Comparison of ENCODE assay signal across 18 mouse cellular contexts in the genomic region with DNA sequence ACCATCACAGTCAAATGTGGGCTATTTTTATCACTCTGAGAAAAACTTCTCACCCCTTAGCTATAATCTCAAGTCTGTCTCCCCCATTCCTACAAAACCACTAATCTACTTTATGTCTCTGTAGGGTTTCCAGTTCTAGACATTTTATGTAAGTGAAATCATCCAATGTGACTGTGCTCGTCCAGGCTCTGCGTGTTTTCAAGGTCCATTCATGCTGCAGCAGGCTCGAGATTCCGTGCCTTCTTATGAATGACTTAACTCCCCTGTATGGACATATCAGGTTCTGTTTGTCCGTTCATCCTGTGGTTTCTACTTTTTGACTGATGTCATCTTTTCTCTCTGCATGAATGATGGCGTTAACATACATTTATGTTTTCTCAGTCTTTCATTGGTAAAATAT.
DNase-seq lines count a peak whose midpoint lies in the region; ATAC-seq and TF ChIP-seq lines count a peak whose summit lies in the region.
"Had no signal": no experiment of that assay in that cellular context is flagged by ENCODE, and none has a peak within 500 bp of the region (broad histone marks: within the 10 kb centered on the region; RNA-seq: fewer than 3 reads in every experiment).

No protein-coding gene starts in this region.

- 61% methylated on average over 6 of the region's 6 CpGs for WGBS in heart, embryonic 12.5 days

- POLR2A ChIA-PET in Patski (lab: Charles Lee), result no interaction called here

- no peak for DNase-seq in heart, adult 9 months (ENCODE audit: low spot score in 2 of 2)
- DNase-seq in NIH3T3 (ENCODE audit: low read depth) (peak; percentile 77), Patski (ENCODE audit: low read depth, low spot score) (peak; percentile 82)
- DNase-seq in frontal cortex, postnatal 14 days (ENCODE audit: low spot score in 2 of 2), result no peak
- no peak for DNase-seq in adrenal gland, postnatal 25 days
- DNase-seq: adrenal gland, postnatal 10 days; adrenal gland, postnatal 36 days; cerebellum, adult 11-12 months; cerebellum, adult 9-10 months; cerebellum, postnatal 10 days; cerebellum, postnatal 25 days had no signal

- H3K27me3 ChIP-seq in heart, embryonic 12.5 days (replicated peaks), result no peaks in the 10 kb centered on the region
- no peaks in the 10 kb centered on the region for H3K27me3 ChIP-seq in Patski
- H3K27me3 ChIP-seq: forebrain, embryonic 12.5 days had no signal

- H3K9me3 ChIP-seq in heart, embryonic 12.5 days (replicated peaks), result peaks cover 8% of the 10 kb centered on the region

- no peak overlapping the region for H3K4me2 ChIP-seq in heart, embryonic 12.5 days
- H3K4me2 ChIP-seq: embryonic facial prominence, embryonic 13.5 days; forebrain, embryonic 12.5 days had no signal

- no peaks in the 10 kb centered on the region for H3K36me3 ChIP-seq in heart, embryonic 12.5 days
- H3K36me3 ChIP-seq: embryonic facial prominence, embryonic 13.5 days; forebrain, embryonic 10.5 days; forebrain, embryonic 12.5 days had no signal

- peaks cover 19% of the 10 kb centered on the region for H3K4me1 ChIP-seq in heart, embryonic 12.5 days (replicated peaks)

- CTCF ChIA-PET in Patski (lab: Charles Lee), result interaction anchor here (1.1 kb wide), 1 partner anchor 358 kb away, joined by 3 read pairs; no protein-coding TSS in a partner anchor

- ATAC-seq in heart, embryonic 12.5 days (ENCODE audit: insufficient number of reproducible peaks, low FRiP score), result no peak
- peak; percentile 24 for ATAC-seq in Patski
- ATAC-seq: forebrain, embryonic 14.5 days; forebrain, embryonic 16.5 days had no signal

- TF ChIP-seq CTCF in Patski (IDR thresholded peaks at IDR 0.05), result no peak

- in situ Hi-C loops in Patski (cut with MboI; ENCODE audit: low pct_unique_long_range_greater_than_20kb), result no loop called here

- no peak overlapping the region for H3K9ac ChIP-seq in heart, embryonic 12.5 days
- H3K9ac ChIP-seq: embryonic facial prominence, embryonic 13.5 days; forebrain, embryonic 12.5 days had no signal

- H3K4me3 ChIP-seq in heart, embryonic 12.5 days, result no peak overlapping the region
- H3K4me3 ChIP-seq: embryonic facial prominence, embryonic 13.5 days; erythroblast, embryonic 14.5 days; forebrain, embryonic 10.5 days; forebrain, embryonic 12.5 days had no signal

- peak overlapping the region; percentile 73 for H3K27ac ChIP-seq in heart, embryonic 12.5 days (ENCODE audit: poor library complexity, severe bottlenecking)
- H3K27ac ChIP-seq: forebrain, embryonic 12.5 days had no signal

Comparison
In these comparisons a context has a peak if more than half of its experiments do, and no peak if none do; other contexts are left out.
1. DNase-seq: peak in NIH3T3 (single experiment) and Patski (single experiment); none in heart, adult 9 months (0 of 2), frontal cortex, postnatal 14 days (0 of 2) and adrenal gland, postnatal 25 days (single experiment).